Mouse (Mus musculus) CD8-positive naive resting alpha-beta T cell, adult 2 months (primary cell): Measurements from ENCODE around the gene Tmcc3.

Experiments used
- DNase-seq, 2 experiments: peaks; one replicate each; pipeline ENCODE4 v3.0.0; 2022; ENCODE audit warnings: low read depth in 2 of 2, low spot score in 2 of 2

Gene Tmcc3

GRCm38 (mm10) chr10:94415950-94416844, 104.4 kb downstream of the Tmcc3 start:
- no peak for DNase-seq

GRCm38 (mm10) chr10:94417643-94418042, 105.9 kb downstream of the Tmcc3 start:
- DNase-seq = no peak

GRCm38 (mm10) chr10:94426000-94426920, 114.5 kb downstream of the Tmcc3 start:
- peak; percentile 48 to 63 for DNase-seq

GRCm38 (mm10) chr10:94426921-94427270, 115.1 kb downstream of the Tmcc3 start:
- DNase-seq = no peak

- DNase-seq = no peak
Measured at GRCm38 (mm10) chr10:94428186-94428942, 116.6 kb downstream of the Tmcc3 start.

- no peak for DNase-seq
Measured at GRCm38 (mm10) chr10:94430566-94430965, 118.8 kb downstream of the Tmcc3 start.

GRCm38 (mm10) chr10:94432933-94433332, 121.2 kb downstream of the Tmcc3 start:
- DNase-seq = no peak

GRCm38 (mm10) chr10:94433901-94434300, 122.2 kb downstream of the Tmcc3 start:
- DNase-seq = no peak

- DNase-seq = no peak
Measured at GRCm38 (mm10) chr10:94442725-94443124, 131.0 kb downstream of the Tmcc3 start.

GRCm38 (mm10) chr10:94443453-94443852, 131.7 kb downstream of the Tmcc3 start:
- DNase-seq = no peak

GRCm38 (mm10) chr10:94445192-94445591, 133.4 kb downstream of the Tmcc3 start:
- no peak for DNase-seq

- DNase-seq = no peak
Measured at GRCm38 (mm10) chr10:94446379-94447008, 134.7 kb downstream of the Tmcc3 start.

- DNase-seq = no peak
Measured at GRCm38 (mm10) chr10:94449676-94450075, 137.9 kb downstream of the Tmcc3 start.

GRCm38 (mm10) chr10:94450781-94451180, 139.0 kb downstream of the Tmcc3 start:
- no peak for DNase-seq

GRCm38 (mm10) chr10:94457454-94457853, 145.7 kb downstream of the Tmcc3 start:
- no peak for DNase-seq

GRCm38 (mm10) chr10:94458690-94459089, 146.9 kb downstream of the Tmcc3 start:
- no peak for DNase-seq

- DNase-seq = peak in 1 of 2 experiments; percentile 12
Measured at GRCm38 (mm10) chr10:94461378-94461777, 149.6 kb downstream of the Tmcc3 start.

- DNase-seq = no peak
Measured at GRCm38 (mm10) chr10:94461871-94462270, 150.1 kb downstream of the Tmcc3 start.

- DNase-seq = no peak
Measured at GRCm38 (mm10) chr10:94462386-94463064, 150.8 kb downstream of the Tmcc3 start.

- DNase-seq = no peak
Measured at GRCm38 (mm10) chr10:94463410-94463809, 151.7 kb downstream of the Tmcc3 start.
